Mouse (Mus musculus) stomach, embryonic 15.5 days (tissue): ENCODE measurements around the gene Hmox2. TPM values are rescaled to one million over a fixed set of nuclear protein-coding genes. Genes with fewer than 3 reads are reported as not detected.

Source experiments
- ATAC-seq: fragments of 200-750 bp; cut with Nextera tagmentation; 2 replicates; pipeline ENCODE4 v1.8.0; 2017; ENCODE audit warnings: low read depth, moderate number of reproducible peaks, moderate TSS enrichment; ENCODE audit not compliant: insufficient read depth, low FRiP score
- H3K27ac ChIP-seq: fragments of 300-500 bp; sonication (generic); 2 replicates; pipeline ENCODE4 v1.5.1; 2015; ENCODE audit warnings: mild to moderate bottlenecking, inconsistent platforms
- H3K27me3 ChIP-seq: fragments of 300-500 bp; sonication (generic); replicated peaks from 2 replicates; pipeline ENCODE4 v1.6.1; 2015; ENCODE audit warnings: inconsistent platforms
- H3K36me3 ChIP-seq: fragments of 300-500 bp; sonication (generic); 2 replicates; pipeline ENCODE4 v1.6.1; 2015; ENCODE audit warnings: inconsistent platforms
- H3K4me1 ChIP-seq: fragments of 300-500 bp; sonication (generic); 2 replicates; pipeline ENCODE4 v1.6.1; 2015; ENCODE audit warnings: inconsistent platforms
- H3K4me2 ChIP-seq: fragments of 300-500 bp; sonication (generic); 2 replicates; pipeline ENCODE4 v1.6.1; 2015; ENCODE audit warnings: mild to moderate bottlenecking, inconsistent platforms
- H3K4me3 ChIP-seq: fragments of 300-500 bp; sonication (generic); replicated peaks from 2 replicates; pipeline ENCODE4 v1.5.1; 2015; ENCODE audit warnings: inconsistent platforms
- H3K9ac ChIP-seq: fragments of 300-500 bp; sonication (generic); 2 replicates; pipeline ENCODE4 v1.6.1; 2015; ENCODE audit warnings: inconsistent platforms
- H3K9me3 ChIP-seq: fragments of 300-500 bp; sonication (generic); 2 replicates; pipeline ENCODE4 v1.6.1; 2016; ENCODE audit warnings: inconsistent platforms
- WGBS: fragments of 180-500 bp; shearing (Covaris S2); methylation state at CpG from one replicate; pipeline ENCODE4 v1.1.7; 2015; 5-methylcytosine and 5-hydroxymethylcytosine counted together
- polyA plus RNA-seq: library from polyadenylated mRNA; unstranded; fragments of >200 nt; fragmentation: Nextera tagmentation; extraction: Ambion mirVana; gene quantifications from 2 replicates; pipeline ENCODE4 v1.2.1, GENCODE M21; 2015

The Hmox2 gene
- polyA plus RNA-seq, 1 experiment from 2014 or later, result 86.1 TPM

DNA sequence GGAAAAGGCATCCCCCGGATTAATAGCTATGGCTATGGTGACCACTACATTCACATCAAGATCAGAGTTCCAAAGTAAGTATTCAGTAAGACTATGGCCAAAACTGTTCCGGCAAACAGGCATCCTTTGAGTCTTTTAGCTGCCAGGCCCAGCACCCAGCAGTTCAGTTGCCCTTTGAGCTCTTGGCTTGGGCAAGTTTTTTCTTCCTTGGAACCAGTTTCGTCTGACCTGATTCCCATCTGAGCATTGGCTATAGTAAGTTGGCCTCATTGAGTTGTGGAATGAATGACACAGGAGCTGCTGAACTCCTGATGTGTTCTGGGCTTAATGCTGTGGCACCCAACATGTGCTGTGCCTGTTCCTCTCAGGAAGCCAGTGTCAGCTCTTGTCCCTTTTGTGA, 24.9 kb upstream of the Hmox2 start:
- Histone ChIP-seq H3K4me3 (no peak overlapping the region), H3K9me3 (no peaks in the 10 kb centered on the region), H3K4me1 (no peaks in the 10 kb centered on the region), H3K4me2 (no peak overlapping the region), H3K9ac (no peak overlapping the region), H3K27me3 (no peaks in the 10 kb centered on the region), H3K36me3 (peaks cover 67% of the 10 kb centered on the region), H3K27ac (no peak overlapping the region)
- 89% methylated on average over 3 of the region's 3 CpGs for WGBS
- ATAC-seq, result no peak

DNA sequence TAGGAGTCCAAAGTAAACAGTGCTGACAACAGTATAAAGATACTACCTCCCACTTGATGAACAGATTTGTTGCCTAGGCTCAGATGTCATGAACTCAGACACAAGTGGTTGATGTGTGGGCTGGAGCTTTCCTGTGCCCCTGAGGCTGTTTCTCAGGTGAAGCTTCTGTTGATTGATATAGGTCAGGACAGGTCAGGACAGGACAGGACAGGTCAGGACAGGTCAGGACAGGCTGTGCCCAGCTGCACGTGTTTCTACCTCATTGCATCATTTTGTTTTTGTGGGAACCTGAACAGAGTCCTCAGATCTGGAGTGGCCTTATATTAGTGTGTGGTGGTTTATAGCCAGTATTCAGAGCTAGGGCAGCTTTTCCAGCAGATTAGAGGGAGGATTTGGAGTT, 23.5 kb upstream of the Hmox2 start:
- H3K36me3 ChIP-seq, result peaks cover 61% of the 10 kb centered on the region
- no peaks in the 10 kb centered on the region for H3K9me3 ChIP-seq
- ATAC-seq, result no peak; the same call in 1 of the 2 replicates
- H3K4me1 ChIP-seq, result no peaks in the 10 kb centered on the region
- H3K4me2 ChIP-seq, result no peak overlapping the region
- H3K27me3 ChIP-seq, result no peaks in the 10 kb centered on the region
- no peak overlapping the region for H3K9ac ChIP-seq
- H3K4me3 ChIP-seq, result no peak overlapping the region
- WGBS, result 38% methylated on average over 1 of the region's 1 CpGs
- H3K27ac ChIP-seq, result no peak overlapping the region

DNA sequence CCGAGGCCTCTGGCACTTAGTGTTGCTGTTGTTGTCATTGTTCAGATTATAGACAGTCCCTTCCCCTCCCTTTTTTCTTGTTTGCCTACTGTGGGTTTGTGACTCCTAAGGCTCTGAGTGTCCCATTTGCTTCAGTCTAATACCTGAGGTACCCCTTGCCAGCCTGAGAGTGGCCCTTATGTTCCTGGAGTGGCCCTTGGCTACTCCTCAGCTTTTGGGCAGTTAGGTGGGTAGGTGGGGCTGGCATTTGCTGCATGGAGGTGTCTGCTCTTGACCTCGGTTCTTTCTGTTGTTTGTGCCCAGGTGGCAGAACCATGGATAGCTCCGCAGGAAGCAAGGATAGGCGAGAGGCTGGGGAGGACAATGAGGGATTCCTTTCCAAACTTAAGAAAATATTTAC, 20.6 kb upstream of the Hmox2 start:
- Histone ChIP-seq H3K27me3 (no peaks in the 10 kb centered on the region), H3K27ac (no peak overlapping the region), H3K9me3 (no peaks in the 10 kb centered on the region), H3K36me3 (peaks cover 58% of the 10 kb centered on the region), H3K9ac (no peak overlapping the region), H3K4me1 (no peaks in the 10 kb centered on the region), H3K4me3 (no peak overlapping the region), H3K4me2 (no peak overlapping the region)
- WGBS, result 49% methylated on average over 4 of the region's 4 CpGs
- ATAC-seq, result no peak

DNA sequence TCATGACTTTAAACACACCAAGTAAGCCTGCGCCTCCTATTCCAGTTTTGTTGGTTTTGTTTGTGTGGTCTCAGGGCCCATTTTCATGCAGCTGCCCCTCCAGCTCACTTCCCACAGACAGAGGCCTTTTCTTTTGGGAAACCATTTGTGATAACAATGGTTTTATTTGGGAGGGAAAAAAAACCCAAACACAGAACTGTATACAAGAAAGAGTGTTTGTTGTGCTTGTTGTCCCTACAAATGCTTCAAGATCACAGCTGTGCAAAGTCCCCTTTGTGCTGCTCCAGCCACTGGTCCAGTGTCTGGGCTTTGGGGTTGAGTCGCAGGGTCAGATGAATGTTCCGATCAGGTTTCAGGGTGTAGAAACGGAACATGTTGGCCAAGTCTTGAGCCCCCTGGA, 15.0 kb upstream of the Hmox2 start:
- no peak overlapping the region for H3K4me2 ChIP-seq
- peaks cover 30% of the 10 kb centered on the region for H3K36me3 ChIP-seq
- no peaks in the 10 kb centered on the region for H3K4me1 ChIP-seq
- H3K27ac ChIP-seq, result no peak overlapping the region
- no peak overlapping the region for H3K9ac ChIP-seq
- H3K27me3 ChIP-seq, result no peaks in the 10 kb centered on the region
- H3K9me3 ChIP-seq, result no peaks in the 10 kb centered on the region
- no peak for ATAC-seq
- WGBS, result 91% methylated on average over 4 of the region's 4 CpGs
- H3K4me3 ChIP-seq, result no peak overlapping the region

DNA sequence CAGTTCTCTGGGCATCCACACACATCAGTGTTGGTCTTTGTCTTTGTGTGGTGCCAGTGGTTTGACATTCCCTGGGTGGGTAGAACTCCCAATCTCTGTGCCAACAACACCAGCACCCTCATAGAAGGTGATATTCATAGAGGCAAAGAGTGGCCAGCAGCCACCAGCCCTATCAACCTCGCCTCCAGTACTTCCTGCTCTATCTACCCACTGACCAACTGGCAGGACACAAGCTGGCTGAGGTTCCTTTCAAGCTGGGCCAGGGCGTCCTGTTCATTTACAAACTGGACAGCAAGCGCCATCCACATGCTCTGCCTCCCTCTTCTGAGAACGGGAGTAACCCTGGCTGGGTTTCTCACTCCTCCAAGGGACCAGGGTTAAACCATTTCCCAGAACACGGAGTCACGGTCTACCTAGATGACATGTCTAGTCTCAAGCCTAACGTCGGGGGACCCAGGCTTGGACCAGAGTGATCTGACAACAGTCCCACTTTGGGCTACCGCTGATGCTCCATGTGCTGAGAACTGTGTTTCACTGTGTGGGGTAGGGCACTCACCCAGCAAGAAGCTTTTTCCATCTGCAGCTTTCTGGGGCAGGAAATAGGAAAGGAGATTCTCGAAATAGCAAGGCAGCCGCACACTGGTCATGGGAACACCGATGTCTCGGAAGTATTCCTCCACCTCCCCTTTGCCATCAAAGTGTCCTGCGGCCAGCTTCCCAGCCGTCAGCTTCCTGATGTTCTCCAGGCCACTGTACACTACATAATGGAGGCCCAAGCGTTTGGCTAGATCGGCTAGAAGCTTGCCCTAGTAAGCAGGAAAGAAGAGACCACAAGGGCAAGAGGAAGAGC, 12.1 kb upstream of the Hmox2 start:
- no peak overlapping the region for H3K4me2 ChIP-seq
- no peak overlapping the region for H3K27ac ChIP-seq
- 87% methylated on average over 17 of the region's 17 CpGs for WGBS
- peaks cover 20% of the 10 kb centered on the region for H3K36me3 ChIP-seq
- ATAC-seq, result no peak
- no peaks in the 10 kb centered on the region for H3K4me1 ChIP-seq
- no peaks in the 10 kb centered on the region for H3K9me3 ChIP-seq
- H3K9ac ChIP-seq, result no peak overlapping the region
- H3K27me3 ChIP-seq, result no peaks in the 10 kb centered on the region
- H3K4me3 ChIP-seq, result no peak overlapping the region

DNA sequence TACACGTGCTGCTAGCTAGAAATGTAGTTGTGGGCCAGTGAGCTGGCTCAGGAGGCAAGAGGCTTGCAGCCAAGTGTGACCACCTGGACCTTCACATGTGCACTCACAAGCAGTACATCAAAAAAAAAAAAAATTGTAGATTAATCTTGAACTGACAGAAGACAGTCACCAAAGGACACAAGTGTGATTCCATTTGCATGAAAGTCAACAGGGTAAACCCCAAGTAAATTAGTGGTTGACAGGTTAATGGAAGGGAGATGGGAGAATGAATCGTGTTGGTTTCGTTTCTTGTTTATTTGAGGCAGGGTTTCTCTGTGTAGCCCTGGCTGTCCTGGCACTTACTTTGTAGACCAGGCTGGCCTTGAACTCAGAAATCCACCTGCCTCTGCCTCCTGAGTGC, 8.3 kb upstream of the Hmox2 start:
- Histone ChIP-seq H3K4me3 (peak overlapping the region; percentile 63), H3K27me3 (no peaks in the 10 kb centered on the region), H3K9me3 (no peaks in the 10 kb centered on the region), H3K36me3 (peaks cover 14% of the 10 kb centered on the region), H3K4me2 (peak overlapping the region; percentile 81), H3K4me1 (no peaks in the 10 kb centered on the region), H3K9ac (no peak overlapping the region), H3K27ac (no peak overlapping the region)
- WGBS, result 44% methylated on average over 3 of the region's 3 CpGs
- ATAC-seq, result no peak

DNA sequence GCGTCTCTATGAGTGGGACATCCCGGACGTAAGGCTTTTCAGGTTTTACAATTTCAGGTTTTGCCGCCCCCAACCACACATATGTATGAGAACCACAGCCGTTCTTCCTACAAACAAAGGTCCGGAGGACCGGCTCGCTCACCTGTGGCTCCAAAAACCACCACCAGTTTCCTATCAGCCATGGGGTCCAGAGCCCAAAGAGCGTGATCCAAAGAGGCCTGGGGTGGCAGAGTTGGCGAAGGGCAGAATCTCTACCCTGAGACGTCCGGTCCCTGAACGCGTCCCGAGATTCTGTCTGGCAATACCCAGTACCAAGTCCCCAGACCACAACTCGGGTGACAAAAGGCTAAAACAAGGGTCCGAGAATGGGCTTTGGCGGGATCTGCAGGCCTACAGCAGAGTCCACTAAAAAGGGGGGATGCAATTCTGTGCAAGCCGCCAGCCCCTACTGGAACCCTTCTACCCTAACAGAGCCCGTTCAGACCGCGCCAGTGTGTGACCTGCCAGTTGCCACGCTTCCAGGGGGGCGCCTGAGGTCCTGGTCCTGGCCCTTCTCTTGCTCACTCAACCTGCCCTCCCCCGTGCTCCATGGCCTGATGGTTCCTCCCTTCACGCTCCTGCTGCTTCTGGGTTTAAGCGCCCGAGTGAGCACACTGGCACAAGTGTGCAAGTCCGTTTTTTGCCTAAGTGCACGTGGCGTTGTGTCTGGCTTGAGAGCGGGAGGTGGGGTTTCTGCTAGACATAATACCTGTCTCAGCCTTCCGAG, 7.2 kb upstream of the Hmox2 start, which contains the start of gene Nmral1:
Nmral1 (minus strand) TSS at position 604 of the 766 bp plus-strand sequence.
- H3K36me3 ChIP-seq, result peaks cover 14% of the 10 kb centered on the region
- peak within 1 kb of the TSS; percentile 62 for H3K9ac ChIP-seq
- H3K27ac ChIP-seq, result peak within 1 kb of the TSS; percentile 79
- no peaks in the 10 kb centered on the region for H3K4me1 ChIP-seq
- peak; percentile 80; the same call in 1 of the 2 replicates for ATAC-seq
- H3K9me3 ChIP-seq, result no peaks in the 10 kb centered on the region
- peak within 1 kb of the TSS; percentile 63 for H3K4me3 ChIP-seq
- H3K27me3 ChIP-seq, result no peaks in the 10 kb centered on the region
- H3K4me2 ChIP-seq, result peak within 1 kb of the TSS; percentile 81
- WGBS, result 14% methylated on average over 33 of the region's 33 CpGs

DNA sequence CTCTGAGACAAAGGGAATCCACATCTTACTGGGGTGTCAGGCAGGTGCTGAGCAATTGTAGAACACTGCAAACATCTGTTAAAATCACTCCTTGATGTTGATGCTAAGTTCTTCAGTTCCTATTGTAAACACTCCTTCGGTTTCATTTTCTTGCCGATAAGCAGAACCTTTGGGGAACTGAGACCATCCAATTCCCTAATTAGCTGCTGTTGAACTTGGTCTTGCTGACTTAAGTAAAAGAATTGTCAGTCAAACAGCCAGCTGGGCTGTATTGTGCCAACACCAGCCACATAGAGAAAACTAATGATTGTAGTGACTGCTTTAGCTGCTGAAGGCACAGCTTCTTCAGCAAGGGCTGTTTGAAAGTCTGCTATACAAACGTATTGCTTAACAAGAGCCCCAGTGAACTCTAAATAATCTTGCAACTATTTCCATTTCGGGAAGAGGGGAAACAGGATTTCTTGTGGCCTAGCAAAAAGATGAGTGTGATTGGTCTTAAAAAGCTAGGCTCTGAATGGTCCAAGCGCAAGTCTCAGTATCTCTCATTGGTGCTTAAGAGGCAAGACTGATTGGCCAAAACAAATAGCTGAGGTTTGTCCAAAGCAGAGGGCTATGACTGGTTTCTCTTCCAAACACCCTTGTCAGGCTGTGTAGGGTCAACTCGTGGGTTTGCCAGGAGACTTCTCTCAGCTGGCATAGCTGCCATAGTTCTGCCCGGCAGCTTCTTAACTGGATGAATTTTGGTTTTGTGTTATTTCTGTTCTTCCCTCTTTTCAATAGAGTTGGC, 3.8 kb upstream of the Hmox2 start:
- Histone ChIP-seq H3K27me3 (no peaks in the 10 kb centered on the region), H3K4me3 (no peak overlapping the region), H3K9ac (no peak overlapping the region), H3K4me1 (no peaks in the 10 kb centered on the region), H3K4me2 (no peak overlapping the region), H3K36me3 (no peaks in the 10 kb centered on the region), H3K27ac (no peak overlapping the region), H3K9me3 (no peaks in the 10 kb centered on the region)
- ATAC-seq, result no peak
- 59% methylated on average over 7 of the region's 7 CpGs for WGBS

DNA sequence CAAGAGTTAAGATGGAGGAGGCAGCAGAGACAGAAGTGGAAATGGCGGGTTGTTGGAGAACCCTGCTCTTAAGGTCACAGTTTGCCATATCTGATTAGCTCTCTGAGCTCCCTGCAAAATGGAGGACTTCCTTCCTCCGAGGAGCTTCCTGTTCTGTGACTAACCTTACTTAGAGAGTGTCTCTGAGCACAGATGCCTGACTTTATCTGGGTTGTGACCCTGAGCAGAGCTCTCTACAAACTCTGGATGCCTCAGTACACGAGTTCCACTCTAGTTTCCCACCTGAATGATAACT, 3.3 kb upstream of the Hmox2 start:
- Histone ChIP-seq H3K27me3 (no peaks in the 10 kb centered on the region), H3K4me1 (0 out of 2 replicates have a peak, but pooled peaks cover 3% of the 10 kb centered on the region), H3K27ac (no peak overlapping the region), H3K4me2 (no peak overlapping the region), H3K9me3 (no peaks in the 10 kb centered on the region), H3K4me3 (no peak overlapping the region), H3K9ac (no peak overlapping the region), H3K36me3 (no peaks in the 10 kb centered on the region)
- WGBS, result 67% methylated on average over 3 of the region's 3 CpGs
- no peak for ATAC-seq

DNA sequence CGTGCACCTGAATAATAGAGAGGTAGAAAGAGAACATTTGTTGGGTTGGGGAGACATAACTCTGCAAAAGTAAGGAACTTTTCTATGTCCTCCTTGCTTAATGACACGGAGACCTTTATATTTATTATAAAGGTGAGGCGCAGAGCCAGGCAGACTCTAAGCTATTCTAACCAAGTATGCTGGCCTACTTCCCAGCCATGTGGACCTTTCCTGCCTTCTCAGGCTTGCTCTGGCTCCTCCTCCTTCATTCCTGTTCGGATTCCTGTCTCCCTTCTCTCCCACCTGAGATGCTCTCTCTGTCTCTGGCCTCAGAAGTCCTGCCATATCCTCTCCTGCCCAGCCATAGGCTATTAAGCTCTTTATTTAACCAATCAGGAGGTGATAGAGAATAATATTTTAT, 895 bp upstream of the Hmox2 start:
- 65% methylated on average over 4 of the region's 4 CpGs for WGBS
- ATAC-seq, result no peak
- H3K4me3 ChIP-seq, result no peak overlapping the region
- H3K27ac ChIP-seq, result no peak overlapping the region
- 0 out of 2 replicates have a peak, but pooled peaks cover 3% of the 10 kb centered on the region for H3K4me1 ChIP-seq
- H3K36me3 ChIP-seq, result no peaks in the 10 kb centered on the region
- no peaks in the 10 kb centered on the region for H3K27me3 ChIP-seq
- no peak overlapping the region for H3K9ac ChIP-seq
- H3K4me2 ChIP-seq, result no peak overlapping the region
- no peaks in the 10 kb centered on the region for H3K9me3 ChIP-seq

DNA sequence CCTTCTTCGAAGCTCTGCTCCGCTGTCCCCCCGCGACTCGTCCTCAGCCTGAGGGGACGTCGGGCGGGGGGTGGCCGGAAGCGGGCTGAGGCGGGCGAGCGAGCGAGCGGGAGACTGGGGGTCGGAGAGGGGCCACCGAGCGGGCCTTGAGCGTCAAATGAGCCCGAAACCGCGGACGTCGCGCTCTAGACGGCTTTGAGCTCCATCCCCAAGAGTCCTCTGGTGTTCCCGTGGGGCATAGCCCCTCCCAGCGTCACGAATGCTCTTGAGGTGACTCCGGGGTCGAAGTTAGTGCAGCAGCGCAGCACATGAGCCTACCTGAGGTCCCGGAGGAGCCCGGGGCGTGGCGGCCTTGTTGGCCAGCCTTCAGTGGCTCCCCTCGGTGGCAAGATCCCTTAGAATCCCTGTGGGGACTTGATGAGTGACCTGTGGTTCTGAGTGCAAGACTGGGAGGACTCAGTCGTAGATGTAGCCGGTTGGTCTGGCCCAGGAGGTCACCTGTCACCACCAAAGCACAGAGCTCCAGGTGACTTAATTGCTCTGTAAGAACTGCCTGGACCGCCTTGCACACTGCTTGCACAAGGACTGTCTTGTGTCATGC, 467 bp downstream of the Hmox2 start:
- WGBS, result under 1% methylated on average over 38 of the region's 40 CpGs
- ATAC-seq, result peak; percentile 63
- Histone ChIP-seq H3K36me3 (no peaks in the 10 kb centered on the region), H3K9ac (peak overlapping the region; percentile 83), H3K9me3 (no peaks in the 10 kb centered on the region), H3K4me2 (peak overlapping the region; percentile 76), H3K4me1 (0 out of 2 replicates have a peak, but pooled peaks cover 3% of the 10 kb centered on the region), H3K27me3 (no peaks in the 10 kb centered on the region), H3K27ac (peak overlapping the region; percentile 85), H3K4me3 (peak overlapping the region; percentile 74)
